ENCODE assay signal across 9 mouse cellular contexts in genomic region chr17:75372371-75372770, GRCm38 (mm10).
A peak's percentile ranks its signal among the peaks of the same experiment; 100 is the strongest.
DNase-seq lines count a peak whose midpoint lies in the region; ATAC-seq and TF ChIP-seq lines count a peak whose summit lies in the region.
"Had no signal": no experiment of that assay in that cellular context is flagged by ENCODE, and none has a peak within 500 bp of the region (broad histone marks: within the 10 kb centered on the region; RNA-seq: fewer than 3 reads in every experiment).

No protein-coding gene starts in this region.

- TF ChIP-seq POLR2A in CH12.LX (IDR thresholded peaks at IDR 0.05; ENCODE audit: low read depth, low read length): no peak
- TF ChIP-seq POLR2A in limb, embryonic 14.5 days (IDR thresholded peaks at IDR 0.05; ENCODE audit: borderline replicate concordance, extremely low read depth, insufficient read depth, insufficient read length): no peak

- WGBS in hindbrain, postnatal 0 days: 52% methylated on average over 3 of the region's 3 CpGs
- WGBS in hindbrain, embryonic 16.5 days: 54% methylated on average over 3 of the region's 3 CpGs
- whole genome bisulfite sequencing in limb, embryonic 14.5 days: 68% methylated on average over 3 of the region's 3 CpGs

- no peaks in the 10 kb centered on the region for H3K36me3 ChIP-seq in hindbrain, postnatal 0 days (ENCODE audit: insufficient read depth, low read length)
- no peaks in the 10 kb centered on the region for H3K36me3 ChIP-seq in hindbrain, embryonic 16.5 days (ENCODE audit: control insufficient read depth, insufficient read depth, low read length)
- H3K36me3 ChIP-seq in CH12.LX (replicated peaks in 1 of 2; ENCODE audit: control insufficient read depth in 1 of 2, insufficient read depth in 1 of 2, low read length in 1 of 2): no peaks in the 10 kb centered on the region
- H3K36me3 ChIP-seq in limb, embryonic 14.5 days (ENCODE audit: control insufficient read depth, insufficient read depth, low read length): peaks cover 26% of the 10 kb centered on the region
- H3K36me3 ChIP-seq: liver, embryonic 13.5 days had no signal

- no peak overlapping the region for H3K27ac ChIP-seq in hindbrain, postnatal 0 days
- no peak overlapping the region for H3K27ac ChIP-seq in hindbrain, embryonic 16.5 days (ENCODE audit: low read depth, low read length)
- H3K27ac ChIP-seq in CH12.LX (ENCODE audit: insufficient read depth, low read depth): no peak overlapping the region
- no peak overlapping the region for H3K27ac ChIP-seq in limb, embryonic 14.5 days (replicated peaks; ENCODE audit: low read depth, low read length)
- H3K27ac ChIP-seq: liver, embryonic 13.5 days had no signal

- DNase-seq in hindbrain, postnatal 0 days (ENCODE audit: low spot score): peak; percentile 12
- peak; percentile 71 for DNase-seq in CH12.LX (ENCODE audit: extremely low read depth)
- peak; percentile 82 for DNase-seq in adrenal gland, postnatal 10 days
- peak; percentile 31 to 54 for DNase-seq in gastrocnemius, postnatal 36 days
- peak; percentile 23 for DNase-seq in limb, embryonic 14.5 days (ENCODE audit: low spot score)
- peak; percentile 26 for DNase-seq in skeletal muscle tissue, adult 2 months (ENCODE audit: low read depth, low spot score)
- DNase-seq: liver, embryonic 13.5 days had no signal

- dilution Hi-C loops in CH12.LX (cut with MboI; ENCODE audit: extremely low pct_ligation_motif_present, extremely low pct_unique_long_range_greater_than_20kb, low sequenced_read_pairs): no loop called here

- peak; percentile 97 for TF ChIP-seq RAD21 in CH12.LX (IDR thresholded peaks at IDR 0.05; ENCODE audit: low read depth, low read length)

- no peak for TF ChIP-seq EP300 in CH12.LX (IDR thresholded peaks at IDR 0.05; ENCODE audit: low read length)

- intact Hi-C loops in gastrocnemius, postnatal 36 days (cut with DNase I): loop anchor here (5.0 kb wide), 1 partner anchor 165 kb away; no protein-coding TSS in a partner anchor

- no peaks in the 10 kb centered on the region; the same call in 1 of the 2 replicates for H3K9me3 ChIP-seq in hindbrain, postnatal 0 days (ENCODE audit: low read length)
- H3K9me3 ChIP-seq in hindbrain, embryonic 16.5 days (ENCODE audit: control insufficient read depth, low read length): no peaks in the 10 kb centered on the region
- H3K9me3 ChIP-seq in CH12.LX (replicated peaks; ENCODE audit: low read length): no peaks in the 10 kb centered on the region
- H3K9me3 ChIP-seq in limb, embryonic 14.5 days (ENCODE audit: control insufficient read depth, low read length): no peaks in the 10 kb centered on the region
- H3K9me3 ChIP-seq: liver, embryonic 13.5 days had no signal

- H3K79me2 ChIP-seq in CH12.LX (replicated peaks; ENCODE audit: control insufficient read depth, extremely low read depth, insufficient read depth, poor library complexity, severe bottlenecking): no peaks in the 10 kb centered on the region

- in situ Hi-C loops in CH12.LX (cut with MboI; ENCODE audit: low pct_ligation_motif_present, low pct_unique_long_range_greater_than_20kb, low sequenced_read_pairs): loop anchor here (5.0 to 25.0 kb wide), 3 partner anchors 170 to 335 kb away; no protein-coding TSS in a partner anchor

- no peak for ATAC-seq in hindbrain, postnatal 0 days
- ATAC-seq in hindbrain, embryonic 16.5 days: no peak
- ATAC-seq in limb, embryonic 14.5 days (ENCODE audit: low FRiP score, low read depth): no peak
- ATAC-seq in inflammation-experienced regulatory T-cells, adult 6 months: no peak

- TF ChIP-seq CTCF in hindbrain, postnatal 0 days (IDR thresholded peaks at IDR 0.05; ENCODE audit: low read depth): peak; percentile 72
- TF ChIP-seq CTCF in CH12.LX (conservative IDR thresholded peaks at IDR 0.05 in 1 of 2, IDR thresholded peaks at IDR 0.05 in 1 of 2; ENCODE audit: low read depth in 2 of 2, low read length in 2 of 2): peak; percentile 84 to 89

- no peaks in the 10 kb centered on the region for H3K27me3 ChIP-seq in hindbrain, postnatal 0 days (ENCODE audit: insufficient read depth, low read length)
- no peaks in the 10 kb centered on the region for H3K27me3 ChIP-seq in hindbrain, embryonic 16.5 days (replicated peaks; ENCODE audit: control insufficient read depth, insufficient read depth, low read length)
- H3K27me3 ChIP-seq in CH12.LX (replicated peaks): no peaks in the 10 kb centered on the region
- H3K27me3 ChIP-seq in limb, embryonic 14.5 days (ENCODE audit: control insufficient read depth, insufficient read depth, low read length): no peaks in the 10 kb centered on the region
- H3K27me3 ChIP-seq: liver, embryonic 13.5 days had no signal

- no peaks in the 10 kb centered on the region for H3K4me1 ChIP-seq in hindbrain, postnatal 0 days (ENCODE audit: insufficient read depth, low read length)
- no peaks in the 10 kb centered on the region for H3K4me1 ChIP-seq in hindbrain, embryonic 16.5 days (ENCODE audit: control insufficient read depth, insufficient read depth, low read depth, low read length)
- H3K4me1 ChIP-seq in CH12.LX (ENCODE audit: control insufficient read depth in 1 of 2, insufficient read depth in 2 of 2): peaks cover 0 to 14% of the 10 kb centered on the region in 2 experiments; a peak in 2 of 4 replicates
- H3K4me1 ChIP-seq in limb, embryonic 14.5 days (ENCODE audit: control insufficient read depth, insufficient read depth, low read length): no peaks in the 10 kb centered on the region
- H3K4me1 ChIP-seq: liver, embryonic 13.5 days had no signal

- H3K9ac ChIP-seq in hindbrain, postnatal 0 days (replicated peaks; ENCODE audit: low read length): no peak overlapping the region
- H3K9ac ChIP-seq in hindbrain, embryonic 16.5 days (ENCODE audit: low read depth, low read length): no peak overlapping the region
- no peak overlapping the region for H3K9ac ChIP-seq in CH12.LX (ENCODE audit: insufficient read depth, low read depth)
- no peak overlapping the region for H3K9ac ChIP-seq in limb, embryonic 14.5 days (ENCODE audit: low read depth, low read length, severe bottlenecking)
- H3K9ac ChIP-seq: liver, embryonic 13.5 days had no signal

- no peak overlapping the region for H3K4me2 ChIP-seq in hindbrain, postnatal 0 days (ENCODE audit: low read depth, low read length)
- no peak overlapping the region for H3K4me2 ChIP-seq in hindbrain, embryonic 16.5 days (ENCODE audit: low read length)
- H3K4me2 ChIP-seq in CH12.LX (ENCODE audit: insufficient read depth, low read depth, poor library complexity, severe bottlenecking): no peak overlapping the region
- no peak overlapping the region for H3K4me2 ChIP-seq in limb, embryonic 14.5 days (replicated peaks; ENCODE audit: low read depth, low read length, severe bottlenecking)
- H3K4me2 ChIP-seq: liver, embryonic 13.5 days had no signal

- H3K4me3 ChIP-seq in hindbrain, postnatal 0 days (ENCODE audit: low read length): no peak overlapping the region
- no peak overlapping the region for H3K4me3 ChIP-seq in hindbrain, embryonic 16.5 days (ENCODE audit: low read length)
- H3K4me3 ChIP-seq in CH12.LX (replicated peaks in 1 of 3; ENCODE audit: low read depth in 2 of 3, low read length in 2 of 3, poor library complexity in 1 of 3): no peak overlapping the region
- no peak overlapping the region for H3K4me3 ChIP-seq in limb, embryonic 14.5 days (replicated peaks; ENCODE audit: low read length)
- H3K4me3 ChIP-seq: liver, embryonic 13.5 days had no signal

TF ChIP-seq in CH12.LX, 34 proteins besides CTCF, POLR2A, EP300 and RAD21:
- TF ChIP-seq BHLHE40 (IDR thresholded peaks at IDR 0.05; ENCODE audit: low read depth, low read length) (no peak), ZMIZ1 (IDR thresholded peaks at IDR 0.05; ENCODE audit: low read depth, low read length) (no peak), PAX5 (IDR thresholded peaks at IDR 0.05; ENCODE audit: low read length) (no peak), JUND (conservative IDR thresholded peaks at IDR 0.05; ENCODE audit: low read depth, low read length) (no peak), SMC3 (IDR thresholded peaks at IDR 0.05; ENCODE audit: low read depth, low read length) (peak; percentile 90), CHD1 (IDR thresholded peaks at IDR 0.05; ENCODE audit: low read depth, low read length) (no peak), NRF1 (IDR thresholded peaks at IDR 0.05; ENCODE audit: low read depth, low read length) (no peak), USF2 (conservative IDR thresholded peaks at IDR 0.05; ENCODE audit: low read depth, low read length) (no peak), RCOR1 (conservative IDR thresholded peaks at IDR 0.05; ENCODE audit: low read depth, low read length) (no peak), ZC3H11A (IDR thresholded peaks at IDR 0.05; ENCODE audit: low read depth, low read length) (peak; percentile 84)

Comparison
In these comparisons a context has a peak if more than half of its experiments do, and no peak if none do; other contexts are left out.
1. DNase-seq: peak in every context shown above with its lines; median percentile 82 in adrenal gland, postnatal 10 days; 71 in CH12.LX; 42 in gastrocnemius, postnatal 36 days; 26 in skeletal muscle tissue, adult 2 months; 23 in limb, embryonic 14.5 days; 12 in hindbrain, postnatal 0 days.